Mouse (Mus musculus) C2C12 (cell line): ENCODE measurements around the gene Farsb.

Experiments used
- CTCF ChIP-seq: IDR thresholded peaks from one replicate; pipeline ENCODE4 v1.5.1; 2011; ENCODE audit not compliant: control insufficient read depth, insufficient read depth, insufficient read length
- MAX ChIP-seq: IDR thresholded peaks from one replicate; pipeline ENCODE4 v1.6.1; 2011; ENCODE audit warnings: mild to moderate bottlenecking, control low read depth
- USF1 ChIP-seq: IDR thresholded peaks from one replicate; pipeline ENCODE4 v1.6.1; 2011; ENCODE audit warnings: low read depth, mild to moderate bottlenecking, control low read depth, moderate library complexity

- no peak for TF ChIP-seq MAX
- TF ChIP-seq USF1: no peak
- no peak for TF ChIP-seq CTCF
Measured at GRCm38 (mm10) chr1:78426841-78427240, 61.9 kb downstream of the Farsb start.
